Mouse (Mus musculus) MEL (cell line): Measurements from ENCODE around the gene Vti1a.

ENCODE experiments used
- CHD2 ChIP-seq: IDR thresholded peaks from 2 replicates; pipeline ENCODE4 v1.6.1; 2011; ENCODE audit warnings: low read length, improper control_type of control experiment
- CTCF ChIP-seq, 3 experiments: IDR thresholded peaks in 2 of 3; conservative IDR thresholded peaks in 1 of 3; 2 replicates each; pipeline ENCODE4 v1.5.1; 2011 to 2012; ENCODE audit warnings: low read length in 3 of 3, low read depth in 2 of 3, mild to moderate bottlenecking in 2 of 3, improper control_type of control experiment in 1 of 3, inconsistent platforms in 1 of 3, mixed read lengths in 1 of 3, moderate library complexity in 1 of 3; ENCODE audit not compliant: control insufficient read depth in 1 of 3, insufficient read depth in 1 of 3, poor library complexity in 1 of 3, severe bottlenecking in 1 of 3
- EP300 ChIP-seq, 2 experiments: IDR thresholded peaks; 2 replicates each; pipeline ENCODE4 v1.6.1; 2011; ENCODE audit warnings: improper control_type of control experiment in 2 of 2, low read length in 2 of 2, low read depth in 1 of 2, mild to moderate bottlenecking in 1 of 2
- ETS1 ChIP-seq: IDR thresholded peaks from 2 replicates; pipeline ENCODE4 v1.6.1; 2012; ENCODE audit warnings: low read depth, mild to moderate bottlenecking, inconsistent platforms, low read length, improper control_type of control experiment, moderate library complexity
- MAFK ChIP-seq: IDR thresholded peaks from 2 replicates; pipeline ENCODE4 v1.6.1; 2011; ENCODE audit warnings: low read depth, mild to moderate bottlenecking, low read length, improper control_type of control experiment, borderline replicate concordance
- TBP ChIP-seq: IDR thresholded peaks from 2 replicates; pipeline ENCODE4 v1.8.0; 2011; ENCODE audit warnings: low read depth, low read length, improper control_type of control experiment
- UBTF ChIP-seq: IDR thresholded peaks from 2 replicates; pipeline ENCODE4 v1.6.1; 2012; ENCODE audit warnings: low read depth, mild to moderate bottlenecking, inconsistent platforms, low read length, improper control_type of control experiment, moderate library complexity, borderline replicate concordance; ENCODE audit not compliant: insufficient read depth
- ZMIZ1 ChIP-seq: IDR thresholded peaks from 2 replicates; pipeline ENCODE4 v1.6.1; 2012; ENCODE audit warnings: low read depth, mild to moderate bottlenecking, inconsistent platforms, low read length, improper control_type of control experiment, moderate library complexity

- TF ChIP-seq CTCF (IDR thresholded peaks at IDR 0.05 in 2 of 3, conservative IDR thresholded peaks at IDR 0.05 in 1 of 3; ENCODE audit: control insufficient read depth in 1 of 3, insufficient read depth in 1 of 3, low read depth in 2 of 3, low read length in 3 of 3, poor library complexity in 1 of 3, severe bottlenecking in 1 of 3) (no peak), MAFK (no peak), TBP (no peak), EP300 (IDR thresholded peaks at IDR 0.05; ENCODE audit: low read depth in 1 of 2, low read length in 2 of 2) (no peak), ETS1 (no peak), ZMIZ1 (no peak), UBTF (no peak), CHD2 (no peak)
These were observed 103.9 kb downstream of the Vti1a start for GRCm38 (mm10) chr19:55419961-55420360.
